Mouse (Mus musculus): ENCODE measurements at regions not wholly inside any gene's neighbourhood (a gene's known extent, or its start where the extent isn't known, plus 50 kb on each side); places are given as distances from the start of the nearest gene placed in this dataset.

- TF ChIP-seq CTCF (IDR thresholded peaks at IDR 0.05; ENCODE audit: low read depth) (no peak), EP300 (IDR thresholded peaks at IDR 0.05; ENCODE audit: low read depth) (no peak)
These were observed 117.5 kb upstream of the S1pr3 start for GRCm38 (mm10) chr13:51290926-51291325.
